Mouse (Mus musculus) hindbrain, embryonic 16.5 days (tissue): ENCODE measurements around the gene Ace3. TPM values are rescaled to one million over a fixed set of nuclear protein-coding genes. Genes with fewer than 3 reads are reported as not detected.

Experiments used
- ATAC-seq: fragments of 200-750 bp; cut with Nextera tagmentation; 2 replicates; pipeline ENCODE4 v1.8.0; 2017; ENCODE audit warnings: moderate TSS enrichment, moderate library complexity
- H3K27ac ChIP-seq: fragments of 300-500 bp; sonication (generic); 2 replicates; pipeline ENCODE4 v1.5.1; 2014; ENCODE audit warnings: low read depth, mild to moderate bottlenecking, control low read depth, low read length, moderate library complexity
- H3K27me3 ChIP-seq: fragments of 300-500 bp; sonication (generic); replicated peaks from 2 replicates; pipeline ENCODE4 v1.6.1; 2014; ENCODE audit warnings: low read length; ENCODE audit not compliant: control insufficient read depth, insufficient read depth
- H3K36me3 ChIP-seq: fragments of 300-500 bp; sonication (generic); 2 replicates; pipeline ENCODE4 v1.6.1; 2014; ENCODE audit warnings: mild to moderate bottlenecking, low read length, moderate library complexity, mixed read lengths; ENCODE audit not compliant: control insufficient read depth, insufficient read depth
- H3K4me1 ChIP-seq: fragments of 300-500 bp; sonication (generic); 2 replicates; pipeline ENCODE4 v1.6.1; 2014; ENCODE audit warnings: low read depth, low read length; ENCODE audit not compliant: control insufficient read depth, insufficient read depth
- H3K4me2 ChIP-seq: fragments of 300-500 bp; sonication (generic); 2 replicates; pipeline ENCODE4 v1.6.1; 2014; ENCODE audit warnings: mild to moderate bottlenecking, low read length, control low read depth, moderate library complexity
- H3K4me3 ChIP-seq: fragments of 300-500 bp; sonication (generic); 2 replicates; pipeline ENCODE4 v1.5.1; 2014; ENCODE audit warnings: mild to moderate bottlenecking, low read length, control low read depth, moderate library complexity
- H3K9ac ChIP-seq: fragments of 300-500 bp; sonication (generic); 2 replicates; pipeline ENCODE4 v1.6.1; 2014; ENCODE audit warnings: low read depth, mild to moderate bottlenecking, control low read depth, low read length, moderate library complexity
- H3K9me3 ChIP-seq: fragments of 300-500 bp; sonication (generic); 2 replicates; pipeline ENCODE4 v1.6.1; 2014; ENCODE audit warnings: mild to moderate bottlenecking, low read length, moderate library complexity; ENCODE audit not compliant: control insufficient read depth
- WGBS: fragments of 180-500 bp; shearing (Covaris S2); extraction: QIAGEN DNeasy Blood & Tissue Kit; methylation state at CpG from one replicate; pipeline ENCODE4 v1.1.7; 2014; 5-methylcytosine and 5-hydroxymethylcytosine counted together
- polyA plus RNA-seq: library from polyadenylated mRNA; unstranded; fragments of >200 nt; fragmentation: Nextera tagmentation; extraction: Ambion mirVana; gene quantifications from 2 replicates; pipeline ENCODE4 v1.2.1, GENCODE M21; 2015

The Ace3 gene
- polyA plus RNA-seq, 1 experiment from 2014 or later: not detected

DNA sequence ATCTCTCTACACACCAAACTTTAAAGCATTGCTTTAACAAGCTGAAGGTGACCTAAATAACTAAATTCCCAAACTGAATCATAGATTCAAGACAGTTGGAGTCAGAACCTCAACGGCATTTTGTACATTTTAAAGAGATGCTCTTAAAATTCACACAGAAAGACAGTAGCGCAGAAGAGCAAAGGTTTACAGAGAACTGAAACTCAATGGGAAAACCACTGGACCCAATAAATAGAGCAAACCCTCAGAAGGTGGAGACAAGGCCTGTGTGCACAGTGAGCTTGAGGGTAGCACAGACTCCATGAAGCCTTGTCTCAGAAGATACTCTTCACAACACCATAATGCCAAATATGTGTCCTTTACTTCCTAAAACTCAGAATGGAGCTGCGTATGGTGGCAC is 51.3 kb downstream of the Ace3 start:
- Histone ChIP-seq H3K9me3 (no peaks in the 10 kb centered on the region), H3K27me3 (no peaks in the 10 kb centered on the region), H3K27ac (no peak overlapping the region), H3K36me3 (peaks cover 25% of the 10 kb centered on the region), H3K4me2 (no peak overlapping the region), H3K9ac (no peak overlapping the region), H3K4me1 (no peaks in the 10 kb centered on the region), H3K4me3 (no peak overlapping the region)
- 97% methylated on average over 3 of the region's 3 CpGs for WGBS
- ATAC-seq: no peak

DNA sequence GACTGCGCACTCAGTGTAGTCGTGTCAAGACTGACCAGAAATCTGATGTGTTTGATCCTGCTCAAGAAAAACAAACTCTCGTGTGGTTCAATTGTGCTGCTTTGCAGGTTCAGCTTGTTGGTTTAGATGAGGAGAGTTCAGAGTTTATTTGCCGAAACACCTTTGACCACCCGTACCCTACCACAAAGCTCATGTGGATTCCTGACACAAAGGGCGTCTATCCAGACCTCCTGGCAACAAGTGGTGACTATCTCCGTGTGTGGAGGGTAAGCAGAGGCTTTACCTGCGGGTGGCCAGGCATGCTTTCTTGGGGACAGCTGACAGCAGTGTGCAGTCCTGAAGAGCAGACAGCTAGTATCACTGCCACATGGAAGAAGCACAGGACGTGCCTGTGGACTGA is 52.1 kb downstream of the Ace3 start:
- H3K27me3 ChIP-seq: no peaks in the 10 kb centered on the region
- no peak overlapping the region for H3K27ac ChIP-seq
- no peak overlapping the region for H3K9ac ChIP-seq
- no peak overlapping the region for H3K4me2 ChIP-seq
- H3K4me1 ChIP-seq: no peaks in the 10 kb centered on the region
- H3K36me3 ChIP-seq: peaks cover 31% of the 10 kb centered on the region
- ATAC-seq: no peak
- 88% methylated on average over 9 of the region's 9 CpGs for WGBS
- no peaks in the 10 kb centered on the region for H3K9me3 ChIP-seq
- H3K4me3 ChIP-seq: no peak overlapping the region

DNA sequence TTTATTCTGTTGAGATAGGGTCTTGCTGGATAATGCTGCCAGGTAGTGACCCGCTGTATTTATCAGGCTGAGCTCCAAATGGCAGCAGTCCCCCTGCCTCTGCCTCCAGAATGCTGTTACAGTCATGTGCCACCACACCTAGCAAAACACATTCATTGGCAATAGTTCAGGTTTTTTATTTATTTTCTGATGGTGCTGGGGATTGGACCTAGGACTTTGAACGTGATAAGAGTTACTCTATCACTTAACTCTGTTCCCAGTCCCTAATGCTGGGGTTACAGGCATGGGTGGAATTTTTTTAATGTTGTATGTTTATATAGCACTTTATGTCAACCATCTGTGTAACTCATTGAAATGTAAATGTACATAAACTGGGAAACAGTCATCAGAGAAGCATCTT is 59.4 kb downstream of the Ace3 start:
- Histone ChIP-seq H3K27me3 (no peaks in the 10 kb centered on the region), H3K27ac (no peak overlapping the region), H3K4me1 (no peaks in the 10 kb centered on the region), H3K9me3 (no peaks in the 10 kb centered on the region), H3K9ac (no peak overlapping the region), H3K4me2 (no peak overlapping the region), H3K4me3 (no peak overlapping the region), H3K36me3 (peaks cover 60% of the 10 kb centered on the region)
- WGBS: 94% methylated on average over 2 of the region's 2 CpGs
- no peak for ATAC-seq

DNA sequence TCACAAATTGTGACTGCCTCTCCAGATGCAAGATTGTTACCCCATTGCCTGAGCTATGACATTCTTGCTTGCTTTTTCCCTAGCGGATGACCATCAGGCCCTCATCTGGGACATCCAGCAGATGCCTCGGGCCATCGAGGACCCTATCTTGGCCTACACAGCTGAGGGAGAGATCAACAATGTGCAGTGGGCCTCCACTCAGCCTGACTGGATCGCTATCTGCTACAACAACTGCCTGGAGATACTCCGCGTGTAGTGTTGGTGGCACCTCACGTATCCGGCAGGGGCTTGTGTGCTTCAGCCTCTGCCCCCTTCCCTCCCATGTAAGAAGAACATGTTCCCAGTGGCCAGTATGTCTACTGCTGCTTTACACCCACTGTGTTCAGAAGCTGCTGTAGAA is 60.1 kb downstream of the Ace3 start:
- Histone ChIP-seq H3K27ac (no peak overlapping the region), H3K36me3 (peaks cover 57% of the 10 kb centered on the region), H3K27me3 (no peaks in the 10 kb centered on the region), H3K4me1 (no peaks in the 10 kb centered on the region), H3K9ac (no peak overlapping the region), H3K9me3 (no peaks in the 10 kb centered on the region), H3K4me2 (no peak overlapping the region), H3K4me3 (no peak overlapping the region)
- ATAC-seq: no peak
- 97% methylated on average over 8 of the region's 8 CpGs for WGBS

Other genes with a start within 250 kb of the Ace3 start
- gene Cyb561, start 41.3 kb upstream of the Ace3 start, polyA plus RNA-seq: 63.8 and 65.4 TPM in 2 replicates
- gene Ace, start 26.7 kb upstream of the Ace3 start, polyA plus RNA-seq: 8.6 and 9.9 TPM in 2 replicates
- 2.7 and 3.1 TPM in 2 replicates for gene Kcnh6, start 13.4 kb downstream of the Ace3 start, polyA plus RNA-seq
- 152 and 179 TPM in 2 replicates for gene Dcaf7, start 42.2 kb downstream of the Ace3 start, polyA plus RNA-seq
- gene Taco1, start 71.4 kb downstream of the Ace3 start, polyA plus RNA-seq: 7.4 and 7.8 TPM in 2 replicates
- 6.2 and 11.9 TPM in 2 replicates for gene Map3k3, start 89.9 kb downstream of the Ace3 start, polyA plus RNA-seq
- not detected in 2 replicates for gene Gm10840, start 166.2 kb downstream of the Ace3 start, polyA plus RNA-seq
- 142 and 161 TPM in 2 replicates for gene Limd2, start 166.2 kb downstream of the Ace3 start, polyA plus RNA-seq
- 28.6 and 30.1 TPM in 2 replicates for gene Strada, start 207.5 kb downstream of the Ace3 start, polyA plus RNA-seq
- gene Ccdc47, start 221.7 kb downstream of the Ace3 start, polyA plus RNA-seq: 109 and 113 TPM in 2 replicates
- gene Ddx42, start 222.3 kb downstream of the Ace3 start, polyA plus RNA-seq: 77.9 and 87.4 TPM in 2 replicates